Mouse (Mus musculus) neural tube, embryonic 12.5 days (tissue): Measurements from ENCODE around the gene Gjc1. TPM values are rescaled to one million over a fixed set of nuclear protein-coding genes. Genes with fewer than 3 reads are reported as not detected.

Source experiments
- ATAC-seq: fragments of 200-750 bp; cut with Nextera tagmentation; 2 replicates; pipeline ENCODE4 v1.8.0; 2017; ENCODE audit warnings: low read depth, mild to moderate bottlenecking, moderate TSS enrichment, moderate library complexity; ENCODE audit not compliant: low FRiP score
- H3K27ac ChIP-seq: fragments of 300-500 bp; sonication (generic); 2 replicates; pipeline ENCODE4 v1.5.1; 2016
- H3K27me3 ChIP-seq: fragments of 300-500 bp; sonication (generic); replicated peaks from 2 replicates; pipeline ENCODE4 v1.6.1; 2016; ENCODE audit warnings: mild to moderate bottlenecking
- H3K36me3 ChIP-seq: fragments of 300-500 bp; sonication (generic); 2 replicates; pipeline ENCODE4 v1.6.1; 2016; ENCODE audit warnings: mild to moderate bottlenecking
- H3K4me1 ChIP-seq: fragments of 300-500 bp; sonication (generic); 2 replicates; pipeline ENCODE4 v1.6.1; 2016
- H3K4me2 ChIP-seq: fragments of 300-500 bp; sonication (generic); replicated peaks from 2 replicates; pipeline ENCODE4 v1.6.1; 2016; ENCODE audit warnings: mild to moderate bottlenecking
- H3K4me3 ChIP-seq: fragments of 300-500 bp; sonication (generic); 2 replicates; pipeline ENCODE4 v1.5.1; 2016
- H3K9ac ChIP-seq: fragments of 300-500 bp; sonication (generic); 2 replicates; pipeline ENCODE4 v1.6.1; 2016; ENCODE audit warnings: mild to moderate bottlenecking
- H3K9me3 ChIP-seq: fragments of 300-500 bp; sonication (generic); 2 replicates; pipeline ENCODE4 v1.6.1; 2016; ENCODE audit warnings: mild to moderate bottlenecking
- WGBS: fragments of 180-500 bp; shearing (Covaris S2); methylation state at CpG from one replicate; pipeline ENCODE4 v1.1.7; 2016; 5-methylcytosine and 5-hydroxymethylcytosine counted together
- polyA plus RNA-seq: library from polyadenylated mRNA; unstranded; fragments of >200 nt; fragmentation: Nextera tagmentation; extraction: Ambion mirVana; gene quantifications from 2 replicates; pipeline ENCODE4 v1.2.1, GENCODE M21; 2016

Gene Gjc1
- polyA plus RNA-seq = 83.3 and 84.9 TPM in 2 replicates

- H3K4me2 ChIP-seq = peak within 1 kb of the TSS; percentile 90
- H3K27me3 ChIP-seq = peaks cover 4% of the 10 kb centered on the region; the same call in 1 of the 2 replicates
- H3K4me1 ChIP-seq = peaks cover 20% of the 10 kb centered on the region
- H3K36me3 ChIP-seq = no peaks in the 10 kb centered on the region
- H3K9ac ChIP-seq = peak within 1 kb of the TSS; percentile 98
- WGBS = under 1% methylated on average over 67 of the region's 97 CpGs
- peak; percentile 81 for ATAC-seq
- no peaks in the 10 kb centered on the region for H3K9me3 ChIP-seq
- peak within 1 kb of the TSS; percentile 95 for H3K4me3 ChIP-seq
- peak within 1 kb of the TSS; percentile 87 for H3K27ac ChIP-seq
These were observed at the start of gene Gjc1 for GRCm38 (mm10) chr11:102819021-102819782. Gene Gjc1, minus strand, starts transcription at chr11:102819700.

DNA sequence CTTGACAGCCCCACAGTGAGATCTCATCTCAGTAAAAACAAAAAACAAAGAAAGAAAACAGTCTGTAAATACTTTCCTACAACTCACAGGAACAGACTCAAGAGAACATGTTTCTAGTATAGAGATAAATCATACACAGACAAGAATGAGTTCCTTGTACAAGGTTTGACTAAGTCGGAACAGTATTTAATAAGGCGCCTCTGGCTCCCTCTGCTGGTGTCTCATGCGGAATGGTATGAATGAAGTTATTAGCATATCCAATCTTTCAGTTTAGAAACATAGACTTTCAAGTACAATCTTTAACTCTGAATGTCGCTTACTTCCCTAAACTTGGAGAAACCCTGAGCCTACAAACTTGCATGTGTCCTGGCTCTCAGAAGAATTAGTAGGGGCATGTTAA, 44.8 kb upstream of the Gjc1 start:
- H3K4me3 ChIP-seq = no peak overlapping the region
- H3K4me2 ChIP-seq = no peak overlapping the region
- no peak for ATAC-seq
- no peaks in the 10 kb centered on the region for H3K27me3 ChIP-seq
- H3K9ac ChIP-seq = no peak overlapping the region
- WGBS = 59% methylated on average over 4 of the region's 4 CpGs
- peaks cover 87% of the 10 kb centered on the region for H3K36me3 ChIP-seq
- no peaks in the 10 kb centered on the region for H3K4me1 ChIP-seq
- H3K9me3 ChIP-seq = no peaks in the 10 kb centered on the region
- H3K27ac ChIP-seq = no peak overlapping the region

DNA sequence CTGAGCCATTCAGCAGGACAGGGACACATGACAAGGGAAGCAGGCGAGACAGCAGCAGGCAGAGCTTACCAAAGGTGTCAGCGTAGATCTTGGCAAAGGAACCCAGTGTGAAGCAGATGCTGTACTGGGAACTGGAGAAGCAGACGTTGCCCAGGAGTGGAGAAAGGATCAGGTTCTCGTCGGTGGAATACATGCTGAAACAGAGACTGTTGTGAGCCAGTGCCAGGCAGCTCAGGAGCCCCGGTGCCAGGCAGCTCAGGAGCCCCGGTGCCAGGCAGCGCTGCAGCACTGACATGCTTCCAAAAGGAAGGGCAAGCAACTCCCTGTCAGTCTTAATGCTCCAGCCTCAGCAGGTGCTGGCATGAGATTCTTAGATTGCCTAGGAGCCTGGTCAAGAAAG, 40.4 kb upstream of the Gjc1 start:
- Histone ChIP-seq H3K27me3 (no peaks in the 10 kb centered on the region), H3K36me3 (peaks cover 82% of the 10 kb centered on the region), H3K4me1 (no peaks in the 10 kb centered on the region), H3K4me3 (no peak overlapping the region), H3K9me3 (no peaks in the 10 kb centered on the region), H3K9ac (no peak overlapping the region), H3K4me2 (no peak overlapping the region), H3K27ac (no peak overlapping the region)
- no peak for ATAC-seq
- WGBS = 91% methylated on average over 8 of the region's 8 CpGs

DNA sequence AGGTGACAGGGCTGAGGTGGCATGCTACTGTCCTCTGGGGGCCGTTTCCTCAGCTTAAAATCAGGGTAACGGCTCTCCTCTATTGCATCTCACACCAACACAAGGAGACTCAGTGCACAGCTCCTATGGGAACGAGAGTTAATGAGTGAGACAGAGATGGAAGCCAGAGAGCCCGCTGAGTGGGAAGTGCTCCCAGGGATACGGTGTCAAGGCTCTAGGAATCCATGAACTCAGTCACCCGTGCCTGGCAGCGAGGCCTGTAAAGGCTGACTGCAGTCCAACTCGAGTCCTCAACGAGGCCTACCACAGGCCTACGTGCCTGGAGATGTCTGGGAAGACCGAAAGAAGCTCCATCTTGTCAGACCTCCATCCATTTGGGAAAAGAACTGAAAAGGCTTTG, 39.5 kb upstream of the Gjc1 start:
- 88% methylated on average over 11 of the region's 11 CpGs for WGBS
- no peak for ATAC-seq
- Histone ChIP-seq H3K4me3 (no peak overlapping the region), H3K4me1 (no peaks in the 10 kb centered on the region), H3K9ac (no peak overlapping the region), H3K27me3 (no peaks in the 10 kb centered on the region), H3K9me3 (no peaks in the 10 kb centered on the region), H3K36me3 (peaks cover 90% of the 10 kb centered on the region), H3K27ac (no peak overlapping the region), H3K4me2 (no peak overlapping the region)

- Histone ChIP-seq H3K27me3 (no peaks in the 10 kb centered on the region), H3K4me3 (no peak overlapping the region), H3K27ac (no peak overlapping the region), H3K9me3 (no peaks in the 10 kb centered on the region), H3K36me3 (peaks cover 91% of the 10 kb centered on the region), H3K9ac (no peak overlapping the region), H3K4me1 (no peaks in the 10 kb centered on the region), H3K4me2 (no peak overlapping the region)
- no peak for ATAC-seq
- 86% methylated on average over 6 of the region's 6 CpGs for WGBS
These were observed 36.4 kb upstream of the Gjc1 start for GRCm38 (mm10) chr11:102855941-102856340.

- no peak for ATAC-seq
- Histone ChIP-seq H3K27me3 (no peaks in the 10 kb centered on the region), H3K36me3 (peaks cover 91% of the 10 kb centered on the region), H3K4me1 (no peaks in the 10 kb centered on the region), H3K27ac (no peak overlapping the region), H3K4me2 (no peak overlapping the region), H3K9ac (no peak overlapping the region), H3K4me3 (no peak overlapping the region), H3K9me3 (no peaks in the 10 kb centered on the region)
These were observed 34.3 kb upstream of the Gjc1 start for GRCm38 (mm10) chr11:102853760-102854159.

DNA sequence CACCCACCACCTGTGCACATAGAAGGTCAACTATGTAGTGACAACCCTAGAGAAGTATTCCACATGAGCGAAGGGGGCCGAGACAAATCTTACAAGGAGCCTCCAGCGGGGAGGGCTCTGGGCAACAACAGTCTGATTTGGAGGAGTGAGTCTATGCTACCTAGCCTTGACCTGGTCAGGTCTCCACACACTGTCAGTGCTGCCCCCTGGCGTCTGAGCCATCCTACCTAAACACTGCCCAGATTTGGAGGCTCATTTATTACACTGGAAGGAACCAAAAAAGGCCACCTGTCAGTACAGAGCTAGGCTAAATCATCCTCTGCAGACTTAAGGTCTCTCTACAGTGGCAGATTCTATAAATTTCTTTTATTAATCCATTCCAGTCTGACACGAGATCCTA, 32.4 kb upstream of the Gjc1 start:
- H3K4me1 ChIP-seq = no peaks in the 10 kb centered on the region
- H3K4me3 ChIP-seq = no peak overlapping the region
- no peak for ATAC-seq
- peaks cover 92% of the 10 kb centered on the region for H3K36me3 ChIP-seq
- WGBS = 72% methylated on average over 5 of the region's 5 CpGs
- H3K27me3 ChIP-seq = no peaks in the 10 kb centered on the region
- no peak overlapping the region for H3K4me2 ChIP-seq
- H3K9ac ChIP-seq = no peak overlapping the region
- no peak overlapping the region for H3K27ac ChIP-seq
- no peaks in the 10 kb centered on the region for H3K9me3 ChIP-seq

DNA sequence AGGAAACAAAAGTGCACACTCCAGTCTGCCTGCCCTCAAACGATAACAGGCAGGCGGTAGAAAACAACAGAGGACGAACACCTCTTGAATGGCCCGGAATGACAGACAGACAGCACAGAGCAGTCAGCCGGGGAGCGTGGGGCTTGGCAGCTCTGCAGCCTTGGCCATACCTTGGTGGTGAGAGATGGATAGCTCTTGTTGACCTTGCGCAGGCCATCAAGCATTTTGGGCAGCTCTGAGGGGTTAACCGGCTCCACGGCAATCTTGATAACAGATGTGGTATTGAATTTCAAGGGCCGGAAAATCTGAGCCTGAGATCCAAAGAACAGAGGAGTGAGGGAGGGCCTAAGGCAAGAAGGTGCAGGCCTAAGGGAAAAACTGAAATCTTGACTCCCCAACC, 26.4 kb upstream of the Gjc1 start:
- no peak for ATAC-seq
- no peak overlapping the region for H3K27ac ChIP-seq
- no peak overlapping the region for H3K4me3 ChIP-seq
- WGBS = 88% methylated on average over 10 of the region's 10 CpGs
- H3K36me3 ChIP-seq = peaks cover 100% of the 10 kb centered on the region
- no peaks in the 10 kb centered on the region for H3K9me3 ChIP-seq
- H3K9ac ChIP-seq = no peak overlapping the region
- no peak overlapping the region for H3K4me2 ChIP-seq
- no peaks in the 10 kb centered on the region for H3K27me3 ChIP-seq
- no peaks in the 10 kb centered on the region for H3K4me1 ChIP-seq

DNA sequence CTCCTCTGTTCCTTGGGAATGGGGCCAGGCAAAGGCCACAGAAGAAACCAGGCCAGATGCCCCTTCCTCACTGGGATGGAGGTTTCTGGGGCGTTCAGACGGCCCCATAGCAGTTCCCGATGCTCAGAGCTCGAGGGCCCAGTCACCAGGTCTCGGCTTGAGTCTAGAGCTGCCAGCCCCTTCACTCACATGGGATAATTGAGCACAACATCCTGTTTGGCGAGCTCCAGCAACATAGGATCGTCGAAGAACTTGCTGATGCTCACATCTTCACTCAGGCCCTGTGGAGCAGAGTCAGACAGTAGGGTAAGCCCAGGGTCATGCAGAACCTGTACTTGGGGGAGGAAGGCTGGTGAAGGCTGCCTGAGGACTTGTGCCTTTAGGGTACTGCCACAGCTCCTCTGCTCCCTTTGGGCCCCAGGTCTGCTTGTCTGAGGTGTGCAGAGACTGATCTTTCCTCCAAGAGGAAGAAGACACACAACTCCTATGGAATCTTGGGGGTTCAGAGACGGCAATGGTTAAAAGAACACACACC, 19.2 kb upstream of the Gjc1 start:
- H3K27ac ChIP-seq = no peak overlapping the region
- 91% methylated on average over 9 of the region's 9 CpGs for WGBS
- H3K9ac ChIP-seq = no peak overlapping the region
- H3K4me3 ChIP-seq = no peak overlapping the region
- no peak for ATAC-seq
- no peak overlapping the region for H3K4me2 ChIP-seq
- H3K4me1 ChIP-seq = no peaks in the 10 kb centered on the region
- H3K27me3 ChIP-seq = no peaks in the 10 kb centered on the region
- H3K36me3 ChIP-seq = peaks cover 75% of the 10 kb centered on the region
- H3K9me3 ChIP-seq = no peaks in the 10 kb centered on the region

GRCm38 (mm10) chr11:102838126-102838525, 18.6 kb upstream of the Gjc1 start:
- peaks cover 70% of the 10 kb centered on the region for H3K36me3 ChIP-seq
- ATAC-seq = no peak
- 88% methylated on average over 2 of the region's 2 CpGs for WGBS
- no peak overlapping the region for H3K27ac ChIP-seq
- H3K9me3 ChIP-seq = no peaks in the 10 kb centered on the region
- H3K27me3 ChIP-seq = no peaks in the 10 kb centered on the region
- H3K4me1 ChIP-seq = no peaks in the 10 kb centered on the region
- H3K4me3 ChIP-seq = no peak overlapping the region
- H3K4me2 ChIP-seq = no peak overlapping the region
- no peak overlapping the region for H3K9ac ChIP-seq

- no peak overlapping the region for H3K4me2 ChIP-seq
- H3K4me3 ChIP-seq = no peak overlapping the region
- no peak overlapping the region for H3K27ac ChIP-seq
- ATAC-seq = no peak
- H3K9me3 ChIP-seq = no peaks in the 10 kb centered on the region
- H3K9ac ChIP-seq = no peak overlapping the region
- WGBS = 90% methylated on average over 1 of the region's 1 CpGs
- no peaks in the 10 kb centered on the region for H3K4me1 ChIP-seq
- H3K36me3 ChIP-seq = peaks cover 62% of the 10 kb centered on the region
- H3K27me3 ChIP-seq = no peaks in the 10 kb centered on the region
These were observed 17.9 kb upstream of the Gjc1 start for GRCm38 (mm10) chr11:102837385-102837784.

GRCm38 (mm10) chr11:102836146-102836545, 16.6 kb upstream of the Gjc1 start:
- no peaks in the 10 kb centered on the region for H3K27me3 ChIP-seq
- ATAC-seq = no peak
- WGBS = 91% methylated on average over 9 of the region's 9 CpGs

DNA sequence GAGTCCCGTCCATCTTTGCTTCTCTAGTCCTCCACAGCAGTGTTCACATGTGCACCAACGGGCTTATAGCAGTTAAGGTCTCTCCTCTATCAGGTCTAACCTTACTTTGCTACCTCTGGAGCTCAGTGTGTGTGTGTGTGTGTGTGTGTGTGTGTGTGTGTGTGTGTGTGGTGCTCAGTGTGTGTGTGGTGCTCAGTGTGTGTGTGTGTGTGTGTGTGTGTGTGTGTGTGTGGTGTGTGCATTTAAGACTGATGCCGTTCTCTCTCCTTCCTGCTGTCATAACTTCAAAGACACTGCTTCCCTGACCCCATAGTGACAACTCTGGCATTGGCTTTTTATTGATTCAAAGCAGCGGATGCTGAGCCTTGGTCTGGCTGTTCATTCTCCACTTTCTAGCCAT, 16.0 kb upstream of the Gjc1 start, which contains the start of gene Higd1b:
Gene Higd1b, plus strand, starts transcription at position 301 of the 400 bp plus-strand sequence.
- ATAC-seq = no peak
- Histone ChIP-seq H3K4me2 (no peak within 1 kb of the TSS), H3K27ac (no peak within 1 kb of the TSS), H3K36me3 (peaks cover 45% of the 10 kb centered on the region), H3K4me1 (no peaks in the 10 kb centered on the region), H3K27me3 (no peaks in the 10 kb centered on the region), H3K4me3 (no peak within 1 kb of the TSS), H3K9ac (no peak within 1 kb of the TSS), H3K9me3 (no peaks in the 10 kb centered on the region)
- 71% methylated on average over 4 of the region's 4 CpGs for WGBS

More at GRCm38 (mm10) chr11:102836146-102836545, 16.6 kb upstream of the Gjc1 start:
- no peak overlapping the region for H3K27ac ChIP-seq
- no peaks in the 10 kb centered on the region for H3K4me1 ChIP-seq
- H3K4me2 ChIP-seq = no peak overlapping the region
- H3K9ac ChIP-seq = no peak overlapping the region
- H3K9me3 ChIP-seq = no peaks in the 10 kb centered on the region
- no peak overlapping the region for H3K4me3 ChIP-seq
- peaks cover 50% of the 10 kb centered on the region for H3K36me3 ChIP-seq
